Mouse (Mus musculus) 416B (cell line): ENCODE results near the gene Nat9.
A peak's percentile ranks its signal among the peaks of the same experiment; 100 is the strongest.

Experiments
- DNase-seq: peaks from one replicate; pipeline ENCODE4 v3.0.0; 2011; ENCODE audit warnings: low read depth

Gene Nat9

DNA sequence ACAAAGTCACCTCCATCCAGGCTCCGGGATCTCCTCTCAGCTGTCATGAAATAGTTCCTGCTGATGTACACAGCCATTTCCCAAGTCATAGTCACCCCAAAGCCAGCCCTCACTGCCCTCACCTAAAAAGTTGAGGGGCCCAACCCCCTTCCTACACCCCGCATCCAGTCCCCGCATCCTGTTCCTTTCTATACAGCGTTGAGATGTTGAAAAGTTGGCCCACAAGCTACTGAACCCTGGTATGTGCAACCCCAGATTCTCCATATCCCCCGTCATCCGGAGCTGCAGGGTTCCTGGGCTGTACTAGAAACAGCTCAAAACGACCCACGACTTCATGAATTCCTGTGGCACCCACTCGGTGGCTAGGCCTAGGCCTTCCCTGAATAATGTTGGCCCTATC lies 34.6 kb downstream of the Nat9 start:
- DNase-seq, result no peak

GRCm38 (mm10) chr11:115151755-115152429 lies 35.8 kb downstream of the Nat9 start:
- no peak for DNase-seq

DNA sequence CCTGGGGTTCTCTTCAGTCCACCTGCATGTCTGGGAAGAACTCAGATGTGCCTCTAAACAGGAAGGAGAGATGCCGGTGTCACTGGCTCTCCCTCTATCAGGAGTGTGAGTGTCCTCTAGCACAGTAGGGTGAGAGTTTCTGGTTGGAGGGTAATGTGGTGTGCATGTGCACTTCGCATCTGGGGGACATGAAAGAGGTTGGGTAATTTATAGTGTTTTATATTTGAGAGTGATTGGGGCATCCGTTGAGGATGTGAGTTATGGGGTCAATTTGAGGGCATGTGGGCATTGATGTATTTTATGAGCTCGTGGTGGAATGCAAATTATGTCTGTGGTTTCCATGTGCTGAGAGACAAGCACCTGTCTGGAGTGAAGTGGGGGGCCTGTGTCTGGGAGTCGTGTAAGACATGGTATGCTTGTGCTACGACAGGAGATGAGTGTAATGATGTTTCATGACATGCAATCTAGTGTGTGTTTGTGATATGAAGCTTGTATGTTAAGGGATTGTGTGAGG lies 36.9 kb downstream of the Nat9 start:
- no peak for DNase-seq

GRCm38 (mm10) chr11:115147813-115148212 lies 39.8 kb downstream of the Nat9 start:
- DNase-seq, result no peak

DNA sequence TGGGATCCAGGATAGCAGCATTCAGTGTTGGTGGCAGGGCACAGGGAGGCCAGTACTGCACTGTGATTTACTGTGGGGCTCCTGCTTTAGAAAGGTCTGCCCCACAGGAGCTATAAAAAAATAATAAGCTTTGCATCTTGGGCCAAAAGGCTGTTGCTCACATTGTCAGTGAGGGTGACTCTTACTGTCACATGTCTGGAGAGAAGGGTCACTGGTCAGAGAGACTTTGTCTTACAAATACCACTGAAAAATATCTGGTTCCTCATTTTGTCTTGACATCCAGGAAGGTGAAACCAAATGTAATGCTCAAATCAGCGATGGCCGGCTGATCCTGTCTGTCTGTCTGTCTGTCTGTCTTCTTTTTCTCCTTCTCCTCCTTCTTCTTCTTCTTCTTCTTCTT lies 45.7 kb downstream of the Nat9 start:
- DNase-seq, result peak; percentile 49

DNA sequence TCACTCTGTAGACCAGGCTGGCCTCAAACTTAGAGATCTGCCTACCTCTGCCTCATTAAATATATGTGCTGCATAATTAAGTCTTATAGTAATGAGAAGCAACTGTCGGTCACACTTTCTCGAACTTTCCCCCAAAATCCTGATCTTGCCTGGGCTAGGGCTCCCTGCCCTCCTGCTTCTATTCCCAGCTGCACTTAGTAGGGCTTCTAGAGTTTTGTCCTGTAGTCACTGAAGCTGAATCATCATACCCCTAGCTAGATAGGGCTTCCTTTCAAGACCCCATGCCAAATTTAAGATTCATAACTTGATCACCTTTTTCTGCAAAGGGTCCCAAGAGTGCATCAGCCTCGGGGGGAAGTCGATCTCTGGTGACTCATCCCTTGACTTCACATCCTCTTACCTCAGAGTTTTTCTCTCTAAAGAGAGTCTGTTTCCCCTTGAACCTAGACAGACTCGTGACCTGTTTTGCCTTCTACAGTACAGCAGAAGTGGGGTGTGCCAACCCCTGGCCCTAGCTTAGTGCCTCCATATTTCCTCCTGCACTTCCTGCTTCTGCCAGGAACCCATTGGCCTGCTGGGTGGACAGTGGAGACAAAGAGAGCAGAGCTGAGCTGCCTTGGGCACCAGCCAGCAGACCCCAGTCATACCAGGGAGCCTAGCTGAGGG lies 48.9 kb downstream of the Nat9 start:
- peak; percentile 78 for DNase-seq

DNA sequence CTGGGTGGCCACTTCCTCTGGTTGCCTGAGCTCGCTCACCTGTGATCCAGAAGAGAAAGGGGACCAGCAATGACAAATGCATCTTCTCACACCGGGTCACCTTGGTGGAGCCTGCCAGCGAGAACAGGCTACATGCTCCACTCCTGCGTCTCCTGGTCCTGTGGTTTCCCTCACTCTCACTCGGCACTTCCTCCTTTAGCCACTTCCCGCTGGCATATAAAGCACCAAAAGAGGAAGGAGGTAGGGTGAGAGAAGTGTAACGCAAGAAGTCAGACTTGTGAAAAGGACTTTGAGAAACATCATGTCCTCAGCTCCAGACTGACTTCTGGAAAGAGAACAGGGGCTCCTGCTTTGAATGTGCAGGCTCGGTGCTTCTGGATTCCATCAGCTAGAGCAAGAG lies 53.9 kb downstream of the Nat9 start, which contains the start of gene Cd300lf:
Gene Cd300lf, minus strand, starts transcription at position 193 of the 400 bp plus-strand sequence.
- peak; percentile 82 for DNase-seq
